Mouse (Mus musculus) brain, embryonic 14.5 days (tissue): ENCODE results near the gene Fhl2.

Experiments used
- CTCF ChIP-seq: fragments of 200-500 bp; IDR thresholded peaks from 2 replicates; pipeline ENCODE4 v1.5.1; 2012; ENCODE audit warnings: inconsistent platforms, mild to moderate bottlenecking, moderate library complexity, borderline replicate concordance; ENCODE audit not compliant: insufficient read depth, insufficient read length; ENCODE audit errors: extremely low read depth
- POLR2A ChIP-seq: fragments of 200-500 bp; IDR thresholded peaks from 2 replicates; pipeline ENCODE4 v1.6.1; 2012; ENCODE audit warnings: mild to moderate bottlenecking, inconsistent platforms, borderline replicate concordance; ENCODE audit not compliant: poor library complexity, insufficient read depth, insufficient read length, severe bottlenecking; ENCODE audit errors: extremely low read depth

- TF ChIP-seq CTCF, result no peak
- no peak for TF ChIP-seq POLR2A
Observed at GRCm38 (mm10) chr1:43186334-43186733, 10.4 kb downstream of the Fhl2 start.
